Mouse (Mus musculus) gastrocnemius, adult 8-10 months (tissue): ENCODE results near the gene Apoa5. TPM values are rescaled to one million over a fixed set of nuclear protein-coding genes. Genes with fewer than 3 reads are reported as not detected.

Source experiments
- total RNA-seq, 4 experiments: library from RNA; stranded (reverse); gene quantifications; 2 replicates each; pipeline ENCODE4 v1.2.4; 2022

Gene Apoa5
- total RNA-seq, 4 experiments from 2014 or later: 0.27 TPM; not detected in 3

Other genes starting within 250 kb of the Apoa5 start
- 1 to 10 TPM in 1 of 4 experiments, not detected in 3; 3.3 TPM for gene Apoa1, start 40.1 kb upstream of the Apoa5 start, total RNA-seq
- gene Apoc3, start 33.0 kb upstream of the Apoa5 start, total RNA-seq: 1 to 10 TPM in 1 of 4 experiments, not detected in 3; 4.3 TPM
- not detected for gene Apoa4, start 27.9 kb upstream of the Apoa5 start, total RNA-seq
- gene Zpr1, start 4.4 kb downstream of the Apoa5 start, total RNA-seq: 10 to 100 TPM; 21.8 to 32.3 (median 26.9) TPM
- 10 to 100 TPM in 2 of 4 experiments, 1 to 10 TPM in 2; 6.3 to 13.7 (median 10.1) TPM for gene Bud13, start 14.4 kb downstream of the Apoa5 start, total RNA-seq
- gene 4931429L15Rik, start 51.4 kb downstream of the Apoa5 start, total RNA-seq: not detected